Mouse (Mus musculus): ENCODE data around the gene Prrt3. TPM values are rescaled to one million over a fixed set of nuclear protein-coding genes. Genes with fewer than 3 reads are reported as not detected.

Prrt3 gene
- polyA plus RNA-seq, 1 experiment from 2014 or later, result 0.77 TPM

GRCm38 (mm10) chr6:113480555-113481373, 21.0 kb downstream of the Prrt3 start:
- Histone ChIP-seq H3K27ac (ENCODE audit: low read depth, low read length) (no peak overlapping the region), H3K4me3 (ENCODE audit: low read depth, low read length) (no peak overlapping the region), H3K27me3 (ENCODE audit: control insufficient read depth, insufficient read depth, low read length) (no peaks in the 10 kb centered on the region), H3K9me3 (ENCODE audit: control insufficient read depth, low read length) (no peaks in the 10 kb centered on the region), H3K9ac (ENCODE audit: low read depth, low read length) (no peak overlapping the region), H3K36me3 (ENCODE audit: control insufficient read depth, insufficient read depth, low read length) (no peaks in the 10 kb centered on the region), H3K4me2 (replicated peaks; ENCODE audit: low read depth, low read length) (no peak overlapping the region), H3K4me1 (replicated peaks; ENCODE audit: control insufficient read depth, insufficient read depth, low read length) (peaks cover 3% of the 10 kb centered on the region; the same call in 1 of the 2 replicates)
- 65% methylated on average over 18 of the region's 18 CpGs for WGBS
- DNase-seq (ENCODE audit: low spot score) (no peak), ATAC-seq (ENCODE audit: low FRiP score) (no peak)

DNA sequence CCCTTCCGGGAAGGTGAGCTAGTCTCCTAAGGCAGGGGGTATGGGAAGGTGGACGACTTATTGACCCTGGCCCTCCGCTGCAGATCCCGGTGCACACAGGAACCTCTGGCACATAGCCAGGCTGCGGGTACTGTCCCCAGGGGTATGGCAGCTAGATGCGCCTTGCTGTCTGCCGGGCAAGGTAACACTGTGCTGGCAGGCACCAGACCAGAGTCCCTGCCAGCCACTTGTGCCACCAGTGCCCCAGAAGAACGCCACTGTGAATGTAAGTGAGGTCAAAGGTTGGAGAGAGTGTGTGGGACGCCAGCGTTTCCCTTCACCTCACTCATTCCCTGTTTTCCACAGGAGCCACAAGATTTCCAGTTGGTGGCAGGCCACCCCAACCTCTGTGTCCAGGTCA, 22.8 kb downstream of the Prrt3 start:
- no peaks in the 10 kb centered on the region for H3K9me3 ChIP-seq (ENCODE audit: control insufficient read depth, low read length)
- WGBS, result 82% methylated on average over 10 of the region's 10 CpGs
- ATAC-seq (ENCODE audit: low FRiP score), result no peak
- no peak overlapping the region for H3K27ac ChIP-seq (ENCODE audit: low read depth, low read length)
- no peaks in the 10 kb centered on the region for H3K36me3 ChIP-seq (ENCODE audit: control insufficient read depth, insufficient read depth, low read length)
- H3K4me1 ChIP-seq (replicated peaks; ENCODE audit: control insufficient read depth, insufficient read depth, low read length), result peaks cover 2% of the 10 kb centered on the region; the same call in 1 of the 2 replicates
- H3K27me3 ChIP-seq (ENCODE audit: control insufficient read depth, insufficient read depth, low read length), result no peaks in the 10 kb centered on the region
- H3K4me2 ChIP-seq (replicated peaks; ENCODE audit: low read depth, low read length), result no peak overlapping the region
- no peak for DNase-seq (ENCODE audit: low spot score)
- H3K4me3 ChIP-seq (ENCODE audit: low read depth, low read length), result no peak overlapping the region
- no peak overlapping the region for H3K9ac ChIP-seq (ENCODE audit: low read depth, low read length)

GRCm38 (mm10) chr6:113477353-113477752, 24.4 kb downstream of the Prrt3 start:
- H3K9ac ChIP-seq (ENCODE audit: low read depth, low read length), result no peak overlapping the region
- 38% methylated on average over 7 of the region's 7 CpGs for WGBS
- no peaks in the 10 kb centered on the region for H3K9me3 ChIP-seq (ENCODE audit: control insufficient read depth, low read length)
- no peaks in the 10 kb centered on the region for H3K27me3 ChIP-seq (ENCODE audit: control insufficient read depth, insufficient read depth, low read length)
- no peaks in the 10 kb centered on the region; the same call in 1 of the 2 replicates for H3K4me1 ChIP-seq (replicated peaks; ENCODE audit: control insufficient read depth, insufficient read depth, low read length)
- H3K27ac ChIP-seq (ENCODE audit: low read depth, low read length), result no peak overlapping the region
- no peaks in the 10 kb centered on the region for H3K36me3 ChIP-seq (ENCODE audit: control insufficient read depth, insufficient read depth, low read length)
- no peak overlapping the region for H3K4me3 ChIP-seq (ENCODE audit: low read depth, low read length)
- DNase-seq (ENCODE audit: low spot score), result peak; percentile 40
- ATAC-seq (ENCODE audit: low FRiP score), result peak; percentile 74
- H3K4me2 ChIP-seq (replicated peaks; ENCODE audit: low read depth, low read length), result no peak overlapping the region

- WGBS, result 88% methylated on average over 6 of the region's 6 CpGs
Observed at GRCm38 (mm10) chr6:113473715-113474114, 28.0 kb downstream of the Prrt3 start.

DNA sequence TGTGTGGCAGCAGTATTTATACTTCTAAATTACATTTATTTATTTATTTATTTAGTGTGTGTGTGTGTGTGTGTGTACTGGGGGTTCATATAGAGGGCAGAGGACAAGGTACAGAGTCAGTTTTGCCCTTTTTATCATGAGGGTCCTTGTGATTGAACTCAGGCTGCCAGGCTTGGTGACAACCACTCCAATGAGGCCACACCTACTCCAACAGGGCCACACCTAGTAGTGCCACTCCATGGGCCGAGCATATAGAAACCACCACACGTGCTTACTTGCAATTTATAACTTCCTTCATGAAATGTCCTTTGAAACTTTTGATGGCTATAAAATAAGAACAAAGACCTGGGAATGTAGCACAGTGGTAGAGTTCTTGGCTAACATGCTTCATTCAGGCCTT, 28.5 kb downstream of the Prrt3 start:
- no peak overlapping the region for H3K9ac ChIP-seq (ENCODE audit: low read depth, low read length)
- whole genome bisulfite sequencing, result 91% methylated on average over 2 of the region's 2 CpGs
- H3K4me2 ChIP-seq (replicated peaks; ENCODE audit: low read depth, low read length), result no peak overlapping the region
- ATAC-seq (ENCODE audit: low FRiP score), result no peak
- H3K9me3 ChIP-seq (ENCODE audit: control insufficient read depth, low read length), result no peaks in the 10 kb centered on the region
- no peaks in the 10 kb centered on the region for H3K4me1 ChIP-seq (replicated peaks; ENCODE audit: control insufficient read depth, insufficient read depth, low read length)
- DNase-seq (ENCODE audit: low spot score), result no peak
- peaks cover 19% of the 10 kb centered on the region for H3K27me3 ChIP-seq (ENCODE audit: control insufficient read depth, insufficient read depth, low read length)
- no peak overlapping the region for H3K27ac ChIP-seq (ENCODE audit: low read depth, low read length)
- H3K36me3 ChIP-seq (ENCODE audit: control insufficient read depth, insufficient read depth, low read length), result no peaks in the 10 kb centered on the region
- H3K4me3 ChIP-seq (ENCODE audit: low read depth, low read length), result no peak overlapping the region

More at GRCm38 (mm10) chr6:113473715-113474114, 28.0 kb downstream of the Prrt3 start:
- Histone ChIP-seq H3K4me1 (replicated peaks; ENCODE audit: control insufficient read depth, insufficient read depth, low read length) (no peaks in the 10 kb centered on the region), H3K4me3 (ENCODE audit: low read depth, low read length) (no peak overlapping the region), H3K9ac (ENCODE audit: low read depth, low read length) (no peak overlapping the region), H3K4me2 (replicated peaks; ENCODE audit: low read depth, low read length) (no peak overlapping the region), H3K9me3 (ENCODE audit: control insufficient read depth, low read length) (no peaks in the 10 kb centered on the region), H3K27me3 (ENCODE audit: control insufficient read depth, insufficient read depth, low read length) (peaks cover 17% of the 10 kb centered on the region), H3K36me3 (ENCODE audit: control insufficient read depth, insufficient read depth, low read length) (no peaks in the 10 kb centered on the region), H3K27ac (ENCODE audit: low read depth, low read length) (no peak overlapping the region)
- DNase-seq (ENCODE audit: low spot score) (no peak), ATAC-seq (ENCODE audit: low FRiP score) (no peak)

DNA sequence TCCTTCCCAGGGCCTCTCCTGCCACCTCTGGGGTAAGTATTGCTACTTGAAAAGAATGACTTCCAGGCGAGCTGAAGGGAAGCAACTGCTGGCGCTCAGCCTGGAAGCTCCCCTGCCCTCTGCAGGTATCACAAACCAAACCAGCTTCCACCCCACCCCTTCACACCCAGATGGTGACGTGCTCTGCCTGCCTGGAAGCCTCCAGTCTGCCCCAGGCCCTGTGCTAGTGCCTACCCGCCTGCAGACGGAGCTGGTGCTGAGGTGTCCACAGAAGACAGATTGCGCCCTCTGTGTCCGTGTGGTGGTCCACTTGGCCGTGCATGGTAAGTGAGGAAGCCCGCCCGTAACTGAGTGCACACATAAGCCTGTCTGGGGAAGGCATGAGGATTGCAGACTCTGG, 29.7 kb downstream of the Prrt3 start:
- Histone ChIP-seq H3K4me2 (replicated peaks; ENCODE audit: low read depth, low read length) (no peak overlapping the region), H3K36me3 (ENCODE audit: control insufficient read depth, insufficient read depth, low read length) (no peaks in the 10 kb centered on the region), H3K4me1 (replicated peaks; ENCODE audit: control insufficient read depth, insufficient read depth, low read length) (no peaks in the 10 kb centered on the region), H3K27ac (ENCODE audit: low read depth, low read length) (peak overlapping the region; percentile 9; the same call in 1 of the 2 replicates), H3K9ac (ENCODE audit: low read depth, low read length) (no peak overlapping the region), H3K27me3 (ENCODE audit: control insufficient read depth, insufficient read depth, low read length) (peaks cover 19% of the 10 kb centered on the region), H3K4me3 (ENCODE audit: low read depth, low read length) (no peak overlapping the region), H3K9me3 (ENCODE audit: control insufficient read depth, low read length) (no peaks in the 10 kb centered on the region)
- ATAC-seq (ENCODE audit: low FRiP score), result no peak
- DNase-seq (ENCODE audit: low spot score), result no peak
- WGBS, result 69% methylated on average over 10 of the region's 10 CpGs

DNA sequence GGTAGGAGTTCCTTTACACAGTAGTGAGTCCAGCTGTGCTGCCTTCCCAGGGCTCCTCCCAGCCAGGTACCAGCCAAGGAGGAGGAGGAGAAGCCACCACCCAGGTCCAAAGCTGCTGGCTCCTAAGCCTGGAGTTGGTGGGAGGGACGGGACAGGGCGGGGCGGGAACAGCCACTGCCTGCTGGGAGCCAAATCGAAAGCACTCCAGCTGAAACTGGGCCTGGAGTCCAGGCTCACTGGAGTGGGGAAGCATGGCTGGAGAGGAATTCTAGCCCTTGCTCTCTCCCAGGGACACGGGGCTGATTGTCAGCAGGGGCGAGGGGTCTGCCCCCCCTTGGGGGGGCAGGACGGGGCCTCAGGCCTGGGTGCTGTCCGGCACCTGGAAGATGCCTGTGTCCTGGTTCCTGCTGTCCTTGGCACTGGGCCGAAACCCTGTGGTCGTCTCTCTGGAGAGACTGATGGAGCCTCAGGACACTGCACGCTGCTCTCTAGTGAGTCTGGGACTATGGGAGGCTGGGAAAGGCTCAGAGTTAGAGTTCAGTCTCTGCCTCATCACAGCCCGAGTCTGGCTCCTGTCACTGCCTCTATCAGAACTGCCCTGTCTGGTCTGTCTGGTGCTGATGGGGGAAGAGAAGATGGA, 30.3 kb downstream of the Prrt3 start, which contains the start of gene Il17rc:
Il17rc (plus strand) TSS at position 131 of the 640 bp plus-strand sequence.
- no peak for ATAC-seq (ENCODE audit: low FRiP score)

DNA sequence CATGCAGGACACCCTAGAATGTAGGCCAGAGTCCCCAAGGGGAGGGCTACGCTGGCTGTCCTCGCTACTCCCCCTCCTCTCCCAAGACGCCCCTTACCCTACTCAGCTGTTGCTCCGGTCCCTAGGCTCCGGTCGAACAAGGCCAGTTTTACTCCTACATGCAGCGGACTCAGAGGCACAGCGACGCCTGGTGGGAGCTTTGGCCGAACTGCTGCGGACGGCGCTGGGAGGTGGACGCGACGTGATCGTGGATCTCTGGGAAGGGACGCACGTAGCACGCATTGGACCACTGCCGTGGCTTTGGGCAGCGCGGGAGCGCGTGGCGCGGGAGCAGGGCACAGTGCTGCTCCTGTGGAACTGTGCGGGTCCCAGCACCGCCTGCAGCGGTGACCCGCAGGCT, 32.3 kb downstream of the Prrt3 start:
- Histone ChIP-seq H3K9me3 (ENCODE audit: control insufficient read depth, low read length) (no peaks in the 10 kb centered on the region), H3K36me3 (ENCODE audit: control insufficient read depth, insufficient read depth, low read length) (no peaks in the 10 kb centered on the region), H3K27ac (ENCODE audit: low read depth, low read length) (no peak overlapping the region), H3K4me2 (replicated peaks; ENCODE audit: low read depth, low read length) (peak overlapping the region; percentile 48), H3K4me1 (replicated peaks; ENCODE audit: control insufficient read depth, insufficient read depth, low read length) (no peaks in the 10 kb centered on the region), H3K4me3 (ENCODE audit: low read depth, low read length) (peak overlapping the region; percentile 18), H3K9ac (ENCODE audit: low read depth, low read length) (peak overlapping the region; percentile 21; the same call in 1 of the 2 replicates), H3K27me3 (ENCODE audit: control insufficient read depth, insufficient read depth, low read length) (peaks cover 19% of the 10 kb centered on the region)
- WGBS, result 4% methylated on average over 31 of the region's 31 CpGs
- DNase-seq (ENCODE audit: low spot score), result peak; percentile 87
- ATAC-seq (ENCODE audit: low FRiP score), result peak; percentile 77

More for the DNA sequence above, 30.3 kb downstream of the Prrt3 start, which contains the start of gene Il17rc:
- Histone ChIP-seq H3K27me3 (ENCODE audit: control insufficient read depth, insufficient read depth, low read length) (peaks cover 19% of the 10 kb centered on the region), H3K27ac (ENCODE audit: low read depth, low read length) (peak within 1 kb of the TSS; percentile 9; the same call in 1 of the 2 replicates), H3K4me3 (ENCODE audit: low read depth, low read length) (no peak within 1 kb of the TSS), H3K9me3 (ENCODE audit: control insufficient read depth, low read length) (no peaks in the 10 kb centered on the region), H3K4me2 (replicated peaks; ENCODE audit: low read depth, low read length) (no peak within 1 kb of the TSS), H3K36me3 (ENCODE audit: control insufficient read depth, insufficient read depth, low read length) (no peaks in the 10 kb centered on the region), H3K4me1 (replicated peaks; ENCODE audit: control insufficient read depth, insufficient read depth, low read length) (no peaks in the 10 kb centered on the region), H3K9ac (ENCODE audit: low read depth, low read length) (no peak within 1 kb of the TSS)
- peak; percentile 16 for DNase-seq (ENCODE audit: low spot score)
- WGBS, result 22% methylated on average over 11 of the region's 12 CpGs
